Mouse (Mus musculus) liver, embryonic 14.5 days (tissue): ENCODE measurements around the gene Cdsn.

Source experiments
- CTCF ChIP-seq: IDR thresholded peaks from 2 replicates; pipeline ENCODE4 v1.5.1; 2016; ENCODE audit warnings: antibody characterized with exemption, low read depth, control low read depth
- EP300 ChIP-seq: IDR thresholded peaks from 2 replicates; pipeline ENCODE4 v1.6.1; 2016; ENCODE audit warnings: antibody characterized with exemption, low read depth

DNA sequence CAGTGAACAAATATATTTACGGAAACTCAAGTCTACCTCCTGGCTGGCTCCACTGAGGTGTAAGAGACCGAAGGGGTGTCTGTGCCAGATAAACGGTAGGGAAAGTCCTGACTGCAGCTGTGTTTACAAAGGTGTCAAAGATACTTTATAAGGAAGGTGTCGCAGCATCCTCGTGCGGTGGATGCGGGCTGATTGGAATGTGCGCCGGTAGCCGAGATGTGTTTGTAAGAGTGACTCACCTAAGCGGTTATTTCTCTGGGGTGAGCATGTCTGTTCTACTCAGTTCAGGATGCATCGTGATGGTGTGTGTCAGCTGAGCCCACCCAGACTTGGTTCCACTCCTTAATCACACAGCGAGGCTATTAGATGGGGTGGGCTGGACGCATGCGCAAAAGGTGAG is 39.8 kb downstream of the Cdsn start:
- no peak for TF ChIP-seq CTCF
- TF ChIP-seq EP300, result no peak
